Mouse (Mus musculus): Measurements from ENCODE around the gene Adamts9. TPM values are rescaled to one million over a fixed set of nuclear protein-coding genes. Genes with fewer than 3 reads are reported as not detected.

The Adamts9 gene
- polyA plus RNA-seq, 1 experiment from 2014 or later, result 2.6 TPM

- Histone ChIP-seq H3K4me3 (no peak overlapping the region), H3K9me3 (no peaks in the 10 kb centered on the region), H3K4me1 (peaks cover 12% of the 10 kb centered on the region), H3K27ac (no peak overlapping the region), H3K27me3 (ENCODE audit: poor library complexity, severe bottlenecking) (no peaks in the 10 kb centered on the region), H3K36me3 (replicated peaks) (no peaks in the 10 kb centered on the region)
- no peak for DNase-seq (ENCODE audit: extremely low spot score, low spot score)
- WGBS, result 57% methylated on average over 5 of the region's 5 CpGs
Observed at GRCm38 (mm10) chr6:92779935-92780205, 163.4 kb downstream of the Adamts9 start.

DNA sequence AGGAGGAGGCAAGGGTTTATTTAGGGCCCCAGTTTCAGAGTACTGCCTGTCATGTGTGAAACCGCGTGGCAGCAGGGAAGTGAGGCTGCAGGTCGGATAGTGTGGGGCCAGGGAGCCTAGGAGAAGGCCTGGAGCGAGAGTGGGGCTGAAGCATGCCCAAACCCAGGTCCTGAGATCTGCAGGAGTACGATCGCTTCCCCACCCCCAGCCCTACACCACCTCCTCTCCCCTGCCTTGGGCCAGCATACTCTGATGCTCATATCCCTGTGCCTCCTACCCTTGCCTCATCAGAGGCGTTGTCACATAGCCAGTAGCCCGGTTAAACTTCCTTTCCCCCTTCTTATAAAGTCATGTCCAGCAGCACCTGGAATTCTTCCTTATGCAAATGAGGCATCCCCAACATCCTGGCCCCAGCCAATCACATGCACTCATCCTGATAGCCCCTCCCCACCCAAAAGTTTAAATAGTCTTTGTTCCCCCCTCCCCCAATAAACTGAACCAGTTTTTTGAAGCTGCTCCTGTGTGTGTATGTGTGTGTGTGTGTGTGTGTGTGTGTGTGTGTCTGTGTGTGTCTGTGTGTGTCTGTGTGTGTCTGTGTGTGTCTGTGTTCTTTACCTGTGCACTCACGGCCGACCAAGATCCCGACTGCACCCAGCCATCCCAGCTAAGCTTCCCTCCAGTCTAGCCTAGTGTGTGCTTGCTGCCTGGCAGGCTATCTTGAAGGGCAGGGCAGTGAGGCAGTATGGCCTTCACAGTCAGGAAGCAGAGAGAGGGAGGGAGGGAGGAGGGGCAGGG, 164.0 kb downstream of the Adamts9 start:
- Histone ChIP-seq H3K9me3 (no peaks in the 10 kb centered on the region), H3K4me3 (no peak overlapping the region), H3K27ac (0 out of 2 replicates have a peak overlapping the region, but pooled peaks have one; percentile 30), H3K4me1 (peaks cover 12% of the 10 kb centered on the region), H3K36me3 (replicated peaks) (no peaks in the 10 kb centered on the region), H3K27me3 (ENCODE audit: poor library complexity, severe bottlenecking) (no peaks in the 10 kb centered on the region)
- WGBS, result 81% methylated on average over 11 of the region's 11 CpGs
- DNase-seq (ENCODE audit: extremely low spot score, low spot score), result no peak

DNA sequence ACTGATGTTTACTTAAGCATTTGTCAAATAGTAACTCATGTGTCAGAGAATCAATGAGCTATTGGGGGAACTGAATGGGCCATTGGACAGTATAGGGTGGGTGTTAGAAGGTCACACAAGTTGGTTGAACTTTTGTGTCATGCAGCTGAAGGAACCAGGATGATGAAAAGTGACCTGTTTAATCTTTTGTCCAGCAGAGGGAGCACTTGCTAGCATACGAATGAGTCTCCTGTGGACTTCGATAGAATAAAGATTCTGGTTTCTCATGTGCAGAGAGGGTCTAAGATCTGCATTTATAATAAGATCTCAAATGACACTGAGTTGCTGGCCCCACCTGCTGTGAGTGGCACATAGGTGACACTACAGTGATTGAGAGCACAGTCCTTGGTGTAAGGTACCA, 166.9 kb downstream of the Adamts9 start:
- WGBS, result 32% methylated on average over 2 of the region's 2 CpGs
- no peak overlapping the region for H3K27ac ChIP-seq
- H3K4me1 ChIP-seq, result peaks cover 12% of the 10 kb centered on the region
- DNase-seq (ENCODE audit: extremely low spot score, low spot score), result no peak
- no peaks in the 10 kb centered on the region for H3K27me3 ChIP-seq (ENCODE audit: poor library complexity, severe bottlenecking)
- no peak overlapping the region for H3K4me3 ChIP-seq
- H3K36me3 ChIP-seq (replicated peaks), result no peaks in the 10 kb centered on the region
- H3K9me3 ChIP-seq, result no peaks in the 10 kb centered on the region

DNA sequence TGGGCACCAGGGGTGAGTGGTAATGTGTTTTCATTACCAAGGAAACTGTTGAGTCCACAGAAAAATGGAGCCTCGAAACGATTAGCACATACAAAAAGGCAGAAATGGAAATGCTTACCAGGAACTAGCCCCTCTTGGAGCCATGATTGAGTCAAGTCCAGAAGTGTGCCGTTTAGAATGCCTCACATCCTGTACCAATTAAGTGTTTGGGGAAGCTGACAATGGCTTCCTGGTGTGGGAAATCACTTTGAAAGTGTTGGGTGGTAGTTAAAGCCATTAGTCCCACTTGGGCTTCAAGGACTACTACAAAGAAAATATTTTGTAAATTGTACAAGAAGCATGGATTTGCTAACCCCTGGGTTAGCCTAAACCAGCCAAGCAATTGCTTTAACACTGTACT, 180.9 kb downstream of the Adamts9 start:
- WGBS, result 61% methylated on average over 3 of the region's 3 CpGs
- H3K4me1 ChIP-seq, result peaks cover 32% of the 10 kb centered on the region
- H3K27ac ChIP-seq, result no peak overlapping the region
- peaks cover 7% of the 10 kb centered on the region; the same call in 1 of the 2 replicates for H3K27me3 ChIP-seq (ENCODE audit: poor library complexity, severe bottlenecking)
- no peak overlapping the region for H3K4me3 ChIP-seq
- DNase-seq (ENCODE audit: extremely low spot score, low spot score), result no peak
- no peaks in the 10 kb centered on the region for H3K9me3 ChIP-seq
- no peaks in the 10 kb centered on the region for H3K36me3 ChIP-seq (replicated peaks)

- Histone ChIP-seq H3K4me3 (no peak overlapping the region), H3K27ac (no peak overlapping the region), H3K9me3 (no peaks in the 10 kb centered on the region), H3K4me1 (peaks cover 23% of the 10 kb centered on the region), H3K27me3 (ENCODE audit: poor library complexity, severe bottlenecking) (peaks cover 7% of the 10 kb centered on the region; the same call in 1 of the 2 replicates), H3K36me3 (replicated peaks) (no peaks in the 10 kb centered on the region)
- DNase-seq (ENCODE audit: extremely low spot score, low spot score), result no peak
Observed at GRCm38 (mm10) chr6:92759616-92760015, 183.7 kb downstream of the Adamts9 start.

- no peak overlapping the region for H3K27ac ChIP-seq
- no peaks in the 10 kb centered on the region; the same call in 1 of the 2 replicates for H3K27me3 ChIP-seq (ENCODE audit: poor library complexity, severe bottlenecking)
- no peak overlapping the region for H3K4me3 ChIP-seq
- no peaks in the 10 kb centered on the region for H3K36me3 ChIP-seq (replicated peaks)
- H3K9me3 ChIP-seq, result no peaks in the 10 kb centered on the region
- no peak for DNase-seq (ENCODE audit: extremely low spot score, low spot score)
- H3K4me1 ChIP-seq, result peaks cover 4% of the 10 kb centered on the region; the same call in 1 of the 2 replicates
- 60% methylated on average over 5 of the region's 5 CpGs for WGBS
Observed at GRCm38 (mm10) chr6:92755826-92756225, 187.5 kb downstream of the Adamts9 start.

- Histone ChIP-seq H3K9me3 (no peaks in the 10 kb centered on the region), H3K36me3 (replicated peaks) (no peaks in the 10 kb centered on the region), H3K27me3 (ENCODE audit: poor library complexity, severe bottlenecking) (no peaks in the 10 kb centered on the region), H3K4me3 (no peak overlapping the region), H3K4me1 (no peaks in the 10 kb centered on the region; the same call in 1 of the 2 replicates), H3K27ac (no peak overlapping the region)
- DNase-seq (ENCODE audit: extremely low spot score, low spot score), result no peak
- 88% methylated on average over 2 of the region's 2 CpGs for WGBS
Observed at GRCm38 (mm10) chr6:92752737-92753136, 190.6 kb downstream of the Adamts9 start.

DNA sequence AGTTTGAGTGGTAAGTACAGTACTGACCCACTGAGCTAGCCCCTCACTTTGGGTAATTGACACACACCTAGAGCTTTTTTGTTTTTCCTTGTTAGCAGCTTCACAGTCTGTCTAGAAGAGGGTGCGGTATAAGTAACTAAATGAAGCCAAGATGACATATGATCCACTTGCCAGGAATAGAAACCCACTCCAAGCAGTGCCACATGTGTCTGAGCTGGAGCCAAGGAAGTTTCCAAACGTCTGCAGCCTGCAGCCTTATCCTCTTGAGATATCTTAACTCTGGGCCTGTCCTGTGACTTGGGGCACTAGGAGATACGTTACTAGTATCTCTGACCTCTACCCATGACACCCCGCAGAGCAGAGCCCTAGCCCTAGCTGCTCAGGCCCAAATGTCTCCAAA, 193.9 kb downstream of the Adamts9 start:
- WGBS, result 76% methylated on average over 4 of the region's 4 CpGs
- Histone ChIP-seq H3K27me3 (ENCODE audit: poor library complexity, severe bottlenecking) (no peaks in the 10 kb centered on the region), H3K4me1 (no peaks in the 10 kb centered on the region; the same call in 1 of the 2 replicates), H3K4me3 (no peak overlapping the region), H3K27ac (no peak overlapping the region), H3K9me3 (no peaks in the 10 kb centered on the region), H3K36me3 (replicated peaks) (no peaks in the 10 kb centered on the region)
- DNase-seq (ENCODE audit: extremely low spot score, low spot score), result no peak

DNA sequence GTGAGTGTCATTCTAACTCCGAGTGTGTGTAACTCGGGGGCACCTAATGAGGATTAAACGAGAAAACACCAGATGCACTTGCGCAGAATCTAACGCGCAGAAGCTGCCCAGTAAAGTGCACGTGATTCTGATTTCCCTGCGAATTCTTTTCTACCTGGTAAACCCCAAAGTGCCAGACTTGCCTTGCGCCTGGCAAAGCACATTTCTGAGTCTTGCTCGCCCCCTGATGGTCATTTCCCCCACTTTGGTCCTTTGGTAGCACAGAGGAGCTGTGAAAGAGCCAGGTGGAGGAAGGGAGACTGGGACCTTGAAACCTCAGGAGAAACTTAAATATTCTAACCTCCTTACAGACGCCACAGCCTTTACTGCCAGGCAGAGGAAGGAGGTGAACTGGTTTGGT, 199.7 kb downstream of the Adamts9 start:
- Histone ChIP-seq H3K27ac (no peak overlapping the region), H3K27me3 (ENCODE audit: poor library complexity, severe bottlenecking) (peaks cover 12% of the 10 kb centered on the region; the same call in 1 of the 2 replicates), H3K9me3 (no peaks in the 10 kb centered on the region), H3K4me1 (peaks cover 12% of the 10 kb centered on the region), H3K36me3 (replicated peaks) (no peaks in the 10 kb centered on the region), H3K4me3 (no peak overlapping the region; the same call in 1 of the 2 replicates)
- 17% methylated on average over 11 of the region's 11 CpGs for WGBS
- DNase-seq (ENCODE audit: extremely low spot score, low spot score), result peak; percentile 58

DNA sequence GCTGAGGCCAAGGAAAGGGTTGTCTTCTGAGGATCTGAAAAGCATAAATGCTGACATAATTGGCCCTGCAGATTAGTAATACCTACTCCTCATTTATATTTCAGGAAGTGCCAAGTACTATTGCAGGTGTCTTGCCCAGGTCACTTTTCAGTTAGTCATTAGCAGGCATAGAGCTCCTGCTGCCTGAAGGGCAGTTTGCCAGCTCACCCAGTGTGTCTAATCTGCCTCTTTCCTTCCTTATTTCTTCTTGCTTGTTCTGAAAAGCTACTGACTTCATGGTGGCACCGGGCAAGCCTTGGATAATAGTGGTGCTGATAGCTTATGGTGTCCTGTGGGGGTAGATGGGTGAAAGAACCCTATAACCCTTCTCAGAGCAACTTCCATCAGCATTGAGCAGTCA, 206.2 kb downstream of the Adamts9 start:
- 0 out of 2 replicates have a peak, but pooled peaks cover 4% of the 10 kb centered on the region for H3K4me1 ChIP-seq

DNA sequence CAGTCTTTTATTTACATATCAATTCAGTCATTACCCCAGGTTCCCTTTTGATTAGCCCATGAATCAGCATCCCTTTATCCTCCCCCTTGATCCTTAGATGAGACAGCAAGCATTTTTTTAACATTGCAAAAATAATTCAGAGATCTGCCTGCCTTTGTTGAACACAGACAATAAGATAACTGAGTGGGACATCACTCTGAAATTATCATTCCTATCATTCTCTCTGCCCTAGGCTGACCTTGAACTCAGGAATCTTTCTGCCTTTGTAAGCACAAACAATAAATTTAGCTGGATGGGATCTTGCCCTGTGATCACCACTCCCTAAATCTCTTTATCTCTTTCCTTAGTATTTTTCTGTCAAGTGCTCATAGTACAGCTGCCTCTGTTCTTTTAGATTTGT, 209.6 kb downstream of the Adamts9 start:
- Histone ChIP-seq H3K4me3 (no peak overlapping the region), H3K36me3 (replicated peaks) (no peaks in the 10 kb centered on the region), H3K9me3 (peaks cover 13% of the 10 kb centered on the region; the same call in 1 of the 2 replicates), H3K27ac (no peak overlapping the region), H3K4me1 (peaks cover 3% of the 10 kb centered on the region), H3K27me3 (ENCODE audit: poor library complexity, severe bottlenecking) (no peaks in the 10 kb centered on the region; the same call in 1 of the 2 replicates)
- no peak for DNase-seq (ENCODE audit: extremely low spot score, low spot score)

More for the DNA sequence above, 206.2 kb downstream of the Adamts9 start:
- Histone ChIP-seq H3K9me3 (peaks cover 13% of the 10 kb centered on the region; the same call in 1 of the 2 replicates), H3K4me3 (no peak overlapping the region), H3K27me3 (ENCODE audit: poor library complexity, severe bottlenecking) (peaks cover 4% of the 10 kb centered on the region; the same call in 1 of the 2 replicates), H3K27ac (no peak overlapping the region), H3K36me3 (replicated peaks) (no peaks in the 10 kb centered on the region)
- no peak for DNase-seq (ENCODE audit: extremely low spot score, low spot score)
- 86% methylated on average over 1 of the region's 1 CpGs for WGBS

DNA sequence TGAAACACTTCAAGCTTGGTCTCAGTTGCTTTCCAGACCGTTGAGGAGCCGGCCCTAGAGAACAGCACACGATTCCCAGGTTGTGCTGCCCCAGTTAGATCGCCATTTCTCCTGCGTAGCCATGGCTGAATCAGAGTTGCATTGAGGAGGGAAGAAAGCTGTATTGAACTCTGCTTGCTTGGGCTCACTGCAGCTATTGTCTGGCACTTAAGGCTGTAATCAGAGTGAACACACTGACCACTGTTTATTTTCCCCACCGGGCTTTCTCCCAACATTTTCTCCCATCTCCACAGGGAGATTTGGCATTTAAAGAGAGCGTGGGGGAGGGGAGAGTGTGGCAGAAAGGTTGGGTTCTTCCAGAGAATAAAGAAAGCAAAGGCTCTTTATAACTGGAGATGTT, 214.8 kb downstream of the Adamts9 start:
- Histone ChIP-seq H3K27me3 (ENCODE audit: poor library complexity, severe bottlenecking) (no peaks in the 10 kb centered on the region; the same call in 1 of the 2 replicates), H3K4me1 (peaks cover 32% of the 10 kb centered on the region), H3K36me3 (replicated peaks) (no peaks in the 10 kb centered on the region), H3K4me3 (no peak overlapping the region), H3K27ac (peak overlapping the region; percentile 59), H3K9me3 (peaks cover 3% of the 10 kb centered on the region; the same call in 1 of the 2 replicates)
- 45% methylated on average over 7 of the region's 7 CpGs for WGBS
- DNase-seq (ENCODE audit: extremely low spot score, low spot score), result no peak

DNA sequence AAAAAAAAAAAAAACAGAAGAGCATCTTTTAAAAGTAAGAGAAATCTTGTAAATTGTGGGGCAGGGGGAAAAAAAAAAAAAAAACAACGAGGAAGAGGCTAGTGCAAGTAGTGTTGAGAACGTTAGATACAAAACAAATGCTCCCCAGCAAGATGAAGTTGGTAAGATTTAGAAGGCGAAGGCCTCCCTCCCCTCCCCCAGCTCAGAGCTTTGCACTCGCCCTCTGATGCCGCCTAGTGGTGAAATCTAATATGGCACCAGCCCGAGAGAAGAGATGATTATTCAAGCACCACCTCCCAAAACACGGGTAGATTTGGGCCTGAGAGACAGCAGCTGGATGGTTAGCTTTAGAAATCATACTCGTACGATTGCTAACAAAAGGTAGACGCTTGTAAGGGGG, 215.2 kb downstream of the Adamts9 start:
- WGBS, result 4% methylated on average over 10 of the region's 10 CpGs
- DNase-seq (ENCODE audit: extremely low spot score, low spot score), result peak; percentile 86

More for the DNA sequence above, 215.2 kb downstream of the Adamts9 start:
- Histone ChIP-seq H3K9me3 (peaks cover under 1% of the 10 kb centered on the region; the same call in 1 of the 2 replicates), H3K27me3 (ENCODE audit: poor library complexity, severe bottlenecking) (no peaks in the 10 kb centered on the region; the same call in 1 of the 2 replicates), H3K4me1 (peaks cover 32% of the 10 kb centered on the region), H3K4me3 (no peak overlapping the region), H3K27ac (peak overlapping the region; percentile 59), H3K36me3 (replicated peaks) (no peaks in the 10 kb centered on the region)

Measured in forebrain, embryonic 10.5 days (tissue).